Mouse (Mus musculus) lung, postnatal 0 days (tissue): Measurements from ENCODE around the gene Vmn1r143.
"Not testable (repeated sequence)": the region's sequence is repeated elsewhere in the genome, so short reads cannot be mapped to it uniquely, and the experiment has no call there.

Experiments
- CTCF ChIP-seq: IDR thresholded peaks from 2 replicates; pipeline ENCODE4 v1.5.1; 2016; ENCODE audit warnings: antibody characterized with exemption, mild to moderate bottlenecking
- EP300 ChIP-seq: IDR thresholded peaks from 2 replicates; pipeline ENCODE4 v1.6.1; 2016; ENCODE audit warnings: antibody characterized with exemption, mild to moderate bottlenecking, control low read depth

- TF ChIP-seq CTCF, EP300: not testable (repeated sequence)
Observed at GRCm38 (mm10) chr7:22189077-22189476, at the start of gene Vmn1r143.
